Mouse (Mus musculus) megakaryocyte, embryonic 14.5 days (primary cell): Measurements from ENCODE around the gene Akr7a5. TPM values are rescaled to one million over a fixed set of nuclear protein-coding genes. Genes with fewer than 3 reads are reported as not detected.
A peak's percentile ranks its signal among the peaks of the same experiment; 100 is the strongest.

Experiments used
- H3K27me3 ChIP-seq: replicated peaks from 2 replicates; pipeline ENCODE3; 2012; ENCODE audit warnings: inconsistent platforms
- H3K36me3 ChIP-seq: replicated peaks from 2 replicates; pipeline ENCODE3; 2012; ENCODE audit warnings: low read length, inconsistent platforms, mixed read lengths
- H3K4me1 ChIP-seq: 2 replicates; pipeline ENCODE4 v1.6.1; 2012; ENCODE audit warnings: inconsistent platforms
- H3K4me3 ChIP-seq: replicated peaks from 2 replicates; pipeline ENCODE3; 2012; ENCODE audit warnings: moderate library complexity, mild to moderate bottlenecking, inconsistent platforms
- H3K9me3 ChIP-seq: 2 replicates; pipeline ENCODE4 v1.6.1; 2012; ENCODE audit warnings: inconsistent platforms
- FLI1 ChIP-seq: IDR thresholded peaks from 2 replicates; pipeline ENCODE4 v1.6.1; 2012; ENCODE audit warnings: low read length, inconsistent platforms, mixed read lengths
- GATA1 ChIP-seq: IDR thresholded peaks from 3 replicates; pipeline ENCODE4 v1.6.1; 2012; ENCODE audit warnings: mixed read lengths, low read length, inconsistent platforms, borderline replicate concordance
- polyA plus RNA-seq: library from polyadenylated mRNA; stranded (reverse); fragments of >175 nt; gene quantifications from 2 replicates; pipeline ENCODE4 v1.2.3, GENCODE M21; 2012; ENCODE audit warnings: low replicate concordance; ENCODE audit not compliant: insufficient read depth

Akr7a5 gene
- polyA plus RNA-seq, 1 experiment: 35.7 TPM

DNA sequence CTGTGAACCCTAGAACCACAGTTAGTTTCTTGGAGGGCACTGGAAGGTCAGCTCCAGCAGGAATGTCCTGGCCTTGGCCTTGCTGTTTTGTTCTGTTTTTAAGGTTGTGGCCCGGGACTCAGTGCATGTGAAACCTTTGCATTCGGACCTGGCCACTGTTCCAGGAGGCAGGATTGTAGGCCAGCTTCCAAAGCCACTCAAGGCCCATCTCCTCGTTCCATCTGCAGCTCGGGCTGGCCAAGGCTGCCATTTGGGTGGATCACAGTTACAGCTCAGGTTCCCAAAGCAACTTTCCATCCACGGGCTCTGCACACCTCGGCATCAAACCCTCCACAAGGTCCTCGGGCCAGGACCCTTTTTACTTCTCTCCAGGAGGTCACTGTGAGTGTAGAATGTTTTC, 36.0 kb upstream of the Akr7a5 start:
- Histone ChIP-seq H3K27me3 (no peaks in the 10 kb centered on the region), H3K36me3 (peaks cover 97% of the 10 kb centered on the region), H3K4me1 (peaks cover 28% of the 10 kb centered on the region), H3K4me3 (no peak overlapping the region), H3K9me3 (no peaks in the 10 kb centered on the region)
- TF ChIP-seq GATA1 (no peak), FLI1 (no peak)

DNA sequence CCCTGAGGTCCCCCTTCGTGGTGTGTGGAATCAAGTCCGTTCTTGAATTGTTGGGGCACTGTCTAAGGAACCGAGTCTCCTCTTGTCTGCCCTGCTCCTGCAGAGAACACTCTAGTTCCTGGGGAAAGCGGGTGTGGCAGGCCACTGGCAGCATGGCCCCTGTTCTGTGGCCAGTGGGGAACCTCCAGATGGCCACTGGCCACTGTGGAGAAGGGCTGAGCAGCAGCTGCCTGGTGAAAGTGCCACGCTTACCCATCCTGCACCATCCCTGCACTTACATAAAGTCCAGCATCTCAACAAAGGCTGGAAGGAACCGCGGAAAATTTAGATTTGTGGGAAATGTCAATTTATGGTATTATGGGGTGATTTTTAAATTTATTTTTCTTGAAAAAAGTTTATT, 34.1 kb upstream of the Akr7a5 start:
- Histone ChIP-seq H3K9me3 (no peaks in the 10 kb centered on the region), H3K4me3 (no peak overlapping the region), H3K4me1 (peaks cover 28% of the 10 kb centered on the region), H3K36me3 (peaks cover 98% of the 10 kb centered on the region), H3K27me3 (no peaks in the 10 kb centered on the region)
- TF ChIP-seq FLI1 (no peak), GATA1 (no peak)

DNA sequence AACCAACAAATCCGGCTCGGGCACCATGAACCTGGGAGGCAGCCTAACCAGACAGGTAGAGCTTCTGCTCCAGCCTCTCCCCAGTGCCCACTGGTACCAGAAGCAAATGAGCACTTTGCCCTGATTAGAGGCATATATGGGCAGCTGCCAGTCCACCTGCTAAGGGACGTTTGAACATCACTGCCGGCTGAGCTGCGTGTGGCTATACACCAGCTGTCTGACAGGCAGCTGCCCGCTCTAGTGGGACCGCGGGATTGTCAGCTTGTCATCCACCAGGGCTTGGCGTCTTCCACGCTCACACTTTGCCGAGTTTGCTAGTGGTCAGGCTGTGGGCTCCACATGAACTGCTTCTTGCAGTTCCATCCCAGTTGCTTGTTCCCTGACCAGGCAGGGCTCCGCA, 30.0 kb upstream of the Akr7a5 start:
- no peaks in the 10 kb centered on the region for H3K27me3 ChIP-seq
- H3K9me3 ChIP-seq: no peaks in the 10 kb centered on the region
- H3K4me1 ChIP-seq: peaks cover 31% of the 10 kb centered on the region
- no peak overlapping the region for H3K4me3 ChIP-seq
- TF ChIP-seq FLI1 (no peak), GATA1 (no peak)
- peaks cover 97% of the 10 kb centered on the region for H3K36me3 ChIP-seq

DNA sequence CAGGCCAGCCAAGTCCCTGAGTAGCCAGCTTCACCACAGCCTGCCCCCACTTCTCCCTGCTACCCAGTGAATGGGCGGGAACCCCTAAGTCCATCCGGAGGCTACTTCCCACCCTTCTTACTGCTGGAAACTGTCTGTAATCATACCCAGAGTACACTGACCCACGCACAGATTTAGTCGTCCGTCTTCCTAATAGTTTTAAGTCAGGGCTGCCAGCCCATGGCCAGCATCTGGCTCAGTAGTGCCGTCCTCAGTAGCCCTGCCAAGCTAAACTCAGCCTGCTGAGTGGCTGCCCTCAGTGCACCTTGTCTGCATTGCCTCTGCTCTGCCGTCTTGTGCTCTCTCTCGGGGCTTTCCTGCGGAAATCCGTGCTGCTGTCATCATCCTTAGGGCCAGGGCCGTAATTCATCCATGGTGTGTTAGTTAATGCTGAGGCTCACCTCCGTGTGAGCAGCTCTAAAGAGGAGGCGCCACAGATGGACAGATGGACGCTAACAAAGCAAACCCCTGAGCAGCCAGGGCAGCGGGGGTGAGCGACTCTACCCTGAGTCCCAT, 28.7 kb upstream of the Akr7a5 start:
- Histone ChIP-seq H3K36me3 (peaks cover 97% of the 10 kb centered on the region), H3K9me3 (no peaks in the 10 kb centered on the region), H3K27me3 (no peaks in the 10 kb centered on the region), H3K4me1 (peaks cover 37% of the 10 kb centered on the region), H3K4me3 (no peak overlapping the region)
- TF ChIP-seq GATA1 (no peak), FLI1 (no peak)

DNA sequence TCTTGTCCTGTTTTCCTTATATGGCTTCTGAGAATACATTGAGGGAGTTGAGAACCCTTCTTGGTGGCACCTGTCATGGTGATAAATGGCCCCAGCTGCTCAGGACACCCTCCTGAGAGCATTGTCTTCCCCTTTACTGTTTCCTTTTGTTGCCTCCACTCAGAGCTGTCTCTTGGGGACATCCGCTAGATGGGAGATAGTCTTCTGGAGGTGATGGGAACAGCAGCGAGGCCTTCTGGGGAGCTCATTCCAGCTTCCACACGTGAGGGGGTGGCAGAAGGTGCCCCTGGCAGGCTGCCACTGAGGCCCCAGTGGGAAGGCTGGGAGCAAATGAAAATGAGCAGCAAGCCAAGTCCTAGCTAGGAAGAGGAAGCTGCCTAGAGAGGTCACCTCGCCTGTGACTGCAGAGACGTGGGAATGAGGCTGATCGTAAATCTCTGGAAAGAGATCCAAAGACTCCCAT, 27.6 kb upstream of the Akr7a5 start:
- Histone ChIP-seq H3K36me3 (peaks cover 98% of the 10 kb centered on the region), H3K27me3 (no peaks in the 10 kb centered on the region), H3K4me3 (no peak overlapping the region), H3K9me3 (no peaks in the 10 kb centered on the region), H3K4me1 (peaks cover 38% of the 10 kb centered on the region)
- TF ChIP-seq FLI1: no peak
- TF ChIP-seq GATA1: no peak

DNA sequence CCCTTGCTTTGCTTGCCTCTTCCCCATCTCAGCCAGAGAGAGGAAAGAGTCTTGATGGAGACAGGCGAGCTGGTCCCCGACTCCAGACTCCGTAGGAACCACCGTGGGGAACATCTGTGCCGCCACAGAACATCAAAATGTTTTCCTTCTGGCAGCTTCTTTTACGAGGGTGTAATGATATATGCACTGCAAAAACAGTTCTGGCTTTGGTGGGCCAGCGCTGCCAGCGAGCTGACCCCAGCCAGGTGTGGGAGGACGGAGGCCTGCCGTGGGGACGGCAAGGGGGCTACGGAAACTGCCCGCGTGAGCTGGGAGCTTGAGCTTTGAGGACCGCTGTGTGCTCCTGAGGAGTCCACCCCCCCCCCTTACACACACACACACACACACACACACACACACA, 25.7 kb upstream of the Akr7a5 start:
- TF ChIP-seq GATA1: no peak
- TF ChIP-seq FLI1: no peak
- peaks cover 99% of the 10 kb centered on the region for H3K36me3 ChIP-seq

DNA sequence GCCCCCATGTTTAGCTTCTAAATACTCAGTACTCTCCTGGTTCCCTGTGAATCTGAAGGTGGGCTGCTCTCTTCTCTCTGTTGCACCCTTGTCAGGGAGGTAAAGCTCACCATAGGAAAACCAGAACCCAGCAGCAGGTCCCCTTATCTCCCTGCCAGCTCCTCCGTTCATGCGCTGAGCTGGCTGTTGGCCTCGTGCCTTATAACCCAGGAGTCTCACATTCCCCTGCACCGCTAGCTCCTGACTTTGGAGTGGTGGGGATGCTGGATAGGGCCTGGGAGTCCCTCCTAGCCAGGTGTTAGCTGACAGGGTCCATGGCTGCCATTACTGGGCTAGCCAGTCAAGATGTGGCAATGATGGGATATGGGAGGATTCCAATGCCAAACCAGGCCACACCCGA, 24.3 kb upstream of the Akr7a5 start:
- no peaks in the 10 kb centered on the region for H3K9me3 ChIP-seq
- peaks cover 99% of the 10 kb centered on the region for H3K36me3 ChIP-seq
- no peaks in the 10 kb centered on the region for H3K27me3 ChIP-seq
- TF ChIP-seq GATA1 (no peak), FLI1 (no peak)
- H3K4me3 ChIP-seq: no peak overlapping the region
- peaks cover 67% of the 10 kb centered on the region for H3K4me1 ChIP-seq

More for the DNA sequence above, 25.7 kb upstream of the Akr7a5 start:
- Histone ChIP-seq H3K4me3 (no peak overlapping the region), H3K27me3 (no peaks in the 10 kb centered on the region), H3K9me3 (no peaks in the 10 kb centered on the region), H3K4me1 (peaks cover 54% of the 10 kb centered on the region)

DNA sequence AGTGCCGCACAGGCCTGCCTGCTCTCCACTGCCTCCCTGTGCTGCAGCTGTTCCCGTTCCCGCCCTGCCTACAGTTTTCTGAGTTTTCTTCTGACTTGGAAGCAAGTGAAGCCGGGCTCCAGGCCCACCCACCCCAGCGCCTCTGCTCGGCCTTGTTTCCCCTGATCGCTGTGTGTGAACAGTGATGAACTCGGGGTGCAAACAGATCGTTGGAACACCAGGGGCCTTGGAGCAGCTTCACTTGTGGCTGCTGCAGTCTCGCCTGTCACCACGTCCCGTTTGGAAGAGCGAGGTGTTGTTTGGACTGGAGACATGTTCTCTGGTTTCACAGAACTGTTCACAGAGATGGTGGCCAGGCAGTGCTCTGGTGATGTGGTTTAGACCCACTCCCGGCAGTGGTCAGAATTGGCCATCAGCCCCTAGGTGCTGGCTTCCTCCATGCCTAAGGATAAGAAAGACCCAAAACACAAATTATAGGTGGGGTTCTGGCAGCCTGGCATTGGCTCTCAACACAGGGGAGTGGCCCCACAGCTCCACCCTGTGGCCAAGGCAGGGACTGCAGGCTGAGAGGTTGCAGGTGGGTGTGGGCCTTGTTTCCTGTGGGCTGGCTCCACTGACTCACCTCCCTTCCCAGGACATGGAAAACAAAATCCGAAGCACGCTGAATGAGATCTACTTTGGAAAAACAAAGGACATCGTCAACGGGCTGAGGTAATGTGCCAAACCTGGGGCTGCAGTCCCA, 23.3 kb upstream of the Akr7a5 start:
- Histone ChIP-seq H3K36me3 (peaks cover 99% of the 10 kb centered on the region), H3K27me3 (no peaks in the 10 kb centered on the region)

DNA sequence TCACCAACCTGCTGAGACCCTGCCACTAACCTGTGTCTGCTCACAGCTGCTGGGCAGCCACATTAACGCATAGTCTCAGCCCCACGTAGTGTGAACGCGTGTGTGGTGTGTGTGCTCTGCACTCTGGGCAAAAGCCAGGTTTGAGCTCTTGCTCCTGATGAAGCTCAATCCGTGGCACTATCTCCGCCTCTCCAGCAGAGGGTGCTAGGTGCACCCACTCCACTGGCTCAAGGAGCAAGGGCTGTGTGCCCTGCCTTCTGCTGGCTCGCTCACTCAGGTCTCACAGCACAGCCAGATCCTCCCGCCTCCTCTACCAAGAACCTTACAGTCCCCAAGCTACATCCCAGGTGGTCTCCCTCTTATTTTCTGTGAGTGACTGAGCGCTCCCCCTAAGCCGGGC, 21.5 kb upstream of the Akr7a5 start:
- no peak for TF ChIP-seq GATA1
- no peak for TF ChIP-seq FLI1
- H3K4me3 ChIP-seq: peak overlapping the region; percentile 59
- no peaks in the 10 kb centered on the region for H3K9me3 ChIP-seq
- H3K36me3 ChIP-seq: peaks cover 92% of the 10 kb centered on the region
- H3K4me1 ChIP-seq: peaks cover 95% of the 10 kb centered on the region
- H3K27me3 ChIP-seq: no peaks in the 10 kb centered on the region

More for the DNA sequence above, 23.3 kb upstream of the Akr7a5 start:
- TF ChIP-seq FLI1 (no peak), GATA1 (no peak)
- Histone ChIP-seq H3K9me3 (no peaks in the 10 kb centered on the region), H3K4me3 (no peak overlapping the region), H3K4me1 (peaks cover 78% of the 10 kb centered on the region)

DNA sequence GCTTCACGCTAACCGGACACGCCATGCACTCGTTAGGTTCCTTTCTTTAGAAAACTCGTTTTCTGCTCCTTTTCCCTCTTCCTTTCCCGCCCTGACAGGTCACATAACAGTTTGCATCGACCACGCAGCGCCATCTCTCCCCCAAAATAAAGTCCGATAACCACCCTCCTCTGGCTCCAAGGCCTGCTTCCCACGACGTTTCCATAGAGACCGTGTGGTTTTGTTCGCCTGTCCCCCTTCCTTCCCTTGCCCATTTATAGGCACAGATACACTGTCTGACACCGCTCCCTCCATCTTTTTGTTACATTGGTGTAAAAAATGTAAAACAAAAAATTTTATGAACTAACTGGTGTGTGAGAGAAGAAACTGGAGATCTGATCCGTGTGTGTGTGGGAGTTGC, 19.4 kb upstream of the Akr7a5 start:
- no peaks in the 10 kb centered on the region for H3K9me3 ChIP-seq
- no peaks in the 10 kb centered on the region for H3K27me3 ChIP-seq
- H3K36me3 ChIP-seq: peaks cover 86% of the 10 kb centered on the region
- H3K4me1 ChIP-seq: peaks cover 87% of the 10 kb centered on the region
- TF ChIP-seq FLI1 (no peak), GATA1 (no peak)
- H3K4me3 ChIP-seq: no peak overlapping the region
